Comparison of ENCODE assay signal across 23 mouse cellular contexts in genomic region chr11:60136491-60136890, GRCm38 (mm10). TPM values are rescaled to one million over a fixed set of nuclear protein-coding genes. Genes with fewer than 3 reads are reported as not detected.
A peak's percentile ranks its signal among the peaks of the same experiment; 100 is the strongest.
DNase-seq lines count a peak whose midpoint lies in the region; ATAC-seq lines count a peak whose summit lies in the region.
"Had no signal": no experiment of that assay in that cellular context is flagged by ENCODE, and none has a peak within 500 bp of the region (broad histone marks: within the 10 kb centered on the region; RNA-seq: fewer than 3 reads in every experiment).

No protein-coding gene starts in this region.

- peaks cover 84% of the 10 kb centered on the region for H3K4me1 ChIP-seq in heart, embryonic 12.5 days (replicated peaks)

- 83% methylated on average over 1 of the region's 1 CpGs for WGBS in heart, embryonic 12.5 days

- intact Hi-C loops in gastrocnemius, postnatal 14 days (cut with DNase I; ENCODE audit: low total_unique reads) = no loop called here

- no peak for ATAC-seq in heart, embryonic 12.5 days (ENCODE audit: insufficient number of reproducible peaks, low FRiP score)
- ATAC-seq: activated CD4-positive, CD25-positive, alpha-beta regulatory T cell, adult 4 months; forebrain, embryonic 14.5 days; forebrain, postnatal 0 days; intestine, postnatal 0 days had no signal

- no peaks in the 10 kb centered on the region for H3K27me3 ChIP-seq in heart, embryonic 12.5 days (replicated peaks)
- H3K27me3 ChIP-seq: embryonic facial prominence, embryonic 12.5 days; embryonic facial prominence, embryonic 15.5 days; heart, embryonic 13.5 days; hindbrain, embryonic 12.5 days; hindbrain, embryonic 15.5 days had no signal

- no peaks in the 10 kb centered on the region for H3K36me3 ChIP-seq in heart, embryonic 12.5 days
- H3K36me3 ChIP-seq: embryonic facial prominence, embryonic 12.5 days; embryonic facial prominence, embryonic 15.5 days; hindbrain, embryonic 12.5 days; hindbrain, embryonic 15.5 days had no signal

- no peak overlapping the region for H3K9ac ChIP-seq in heart, embryonic 12.5 days
- H3K9ac ChIP-seq: embryonic facial prominence, embryonic 12.5 days; embryonic facial prominence, embryonic 15.5 days; forebrain, postnatal 0 days; heart, embryonic 13.5 days; hindbrain, embryonic 12.5 days; hindbrain, embryonic 15.5 days had no signal

- no peak overlapping the region for H3K4me3 ChIP-seq in heart, embryonic 12.5 days
- H3K4me3 ChIP-seq: embryonic facial prominence, embryonic 12.5 days; embryonic facial prominence, embryonic 15.5 days; heart, embryonic 13.5 days; hindbrain, embryonic 12.5 days; hindbrain, embryonic 15.5 days had no signal

- no peak overlapping the region for H3K4me2 ChIP-seq in heart, embryonic 12.5 days
- H3K4me2 ChIP-seq: embryonic facial prominence, embryonic 12.5 days; embryonic facial prominence, embryonic 15.5 days; heart, embryonic 13.5 days; hindbrain, embryonic 12.5 days; hindbrain, embryonic 15.5 days had no signal

- DNase-seq in gastrocnemius, adult 18-20 months (ENCODE audit: low spot score) = peak; percentile 74
- DNase-seq in gastrocnemius, postnatal 10 days = no peak
- DNase-seq in gastrocnemius, postnatal 25 days = peak; percentile 39
- no peak for DNase-seq in gastrocnemius, postnatal 14 days
- DNase-seq in heart, adult 8-10 months (ENCODE audit: low spot score) = peak; percentile 48
- DNase-seq in adipocyte (ENCODE audit: low spot score) = peak; percentile 26
- DNase-seq in cerebellum, adult 9-11 months = no peak
- DNase-seq: adrenal gland, postnatal 10 days; adrenal gland, postnatal 36 days; cerebellum, adult 18-20 months; cerebellum, adult 9-10 months; cerebellum, postnatal 25 days; forebrain, postnatal 0 days; kidney, adult 2 months had no signal

- H3K9me3 ChIP-seq in heart, embryonic 12.5 days (replicated peaks) = no peaks in the 10 kb centered on the region
- H3K9me3 ChIP-seq: embryonic facial prominence, embryonic 12.5 days; embryonic facial prominence, embryonic 15.5 days; heart, embryonic 13.5 days; hindbrain, embryonic 12.5 days; hindbrain, embryonic 15.5 days had no signal

- H3K27ac ChIP-seq in heart, embryonic 12.5 days (ENCODE audit: poor library complexity, severe bottlenecking) = no peak overlapping the region
- H3K27ac ChIP-seq: embryonic facial prominence, embryonic 12.5 days; embryonic facial prominence, embryonic 15.5 days; heart, embryonic 13.5 days; hindbrain, embryonic 12.5 days; hindbrain, embryonic 15.5 days had no signal

RNA-seq across cellular contexts. Expression of gene Rai1, which starts 31.7 kb away (rescaled TPM):
- 10 to 100 TPM; 16.6 to 17.3 TPM for total RNA-seq in gastrocnemius, adult 18-20 months (2021)
- total RNA-seq in gastrocnemius, postnatal 10 days (2021) = 10 to 100 TPM; 27.7 to 37.6 TPM
- 10 to 100 TPM; 17.3 to 21.6 TPM for total RNA-seq in gastrocnemius, postnatal 25 days (2021)
- 10 to 100 TPM; 15.9 to 18.3 TPM for total RNA-seq in gastrocnemius, postnatal 14 days (2021)
- 10 to 100 TPM; 20.4 to 25.3 (median 22.5) TPM for total RNA-seq in heart, adult 8-10 months (2022)
- polyA plus RNA-seq in heart, embryonic 12.5 days (2016; fragmentation: Nextera tagmentation; extraction: Ambion mirVana) = 22.2 and 29.9 TPM in 2 replicates

Comparison
In these comparisons a context has a peak if more than half of its experiments do, and no peak if none do; other contexts are left out.
1. DNase-seq: peak in gastrocnemius, adult 18-20 months (single experiment), gastrocnemius, postnatal 25 days (single experiment), heart, adult 8-10 months (single experiment) and adipocyte (single experiment); none in gastrocnemius, postnatal 10 days (single experiment), gastrocnemius, postnatal 14 days (single experiment) and cerebellum, adult 9-11 months (single experiment).